Mouse (Mus musculus): ENCODE results near the gene Olfr1393.

DNA sequence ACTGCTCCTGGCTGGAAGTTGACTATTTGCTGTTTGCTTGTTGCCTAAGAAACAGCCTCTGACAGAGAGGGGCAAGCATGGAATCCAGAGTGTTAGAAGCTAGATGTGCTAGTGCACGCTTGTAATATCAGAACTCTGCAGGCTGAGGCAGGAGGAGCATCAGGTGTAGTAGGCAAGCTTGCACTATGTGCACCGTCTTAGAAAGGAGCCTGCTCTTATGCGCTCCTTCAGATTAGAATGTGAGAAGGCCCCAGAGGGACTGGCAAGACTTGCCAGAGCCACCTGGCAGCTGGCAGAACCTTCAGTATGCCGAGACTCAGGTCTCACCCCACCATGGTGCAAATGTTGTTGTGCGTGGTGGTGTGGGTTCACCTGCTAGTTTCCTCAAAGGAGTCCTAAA, 26.1 kb upstream of the Olfr1393 start:
- no peak for TF ChIP-seq MYOG (IDR thresholded peaks at IDR 0.05; ENCODE audit: control insufficient read depth in 1 of 3, insufficient read depth in 1 of 3, insufficient read length in 2 of 3, low read depth in 2 of 3)
- TF ChIP-seq MAX (IDR thresholded peaks at IDR 0.05; ENCODE audit: low read depth): no peak
- no peak for TF ChIP-seq MYOD1 (IDR thresholded peaks at IDR 0.05; ENCODE audit: control insufficient read depth in 1 of 3, insufficient read length in 2 of 3, low read depth in 2 of 3)

Measured in myocyte (in vitro differentiated cells).